ENCODE assay signal across 21 mouse cellular contexts in genomic region chr17:47757056-47757610, GRCm38 (mm10). TPM values are rescaled to one million over a fixed set of nuclear protein-coding genes. Genes with fewer than 3 reads are reported as not detected.
DNase-seq lines count a peak whose midpoint lies in the region; ATAC-seq and TF ChIP-seq lines count a peak whose summit lies in the region.
"Had no signal": no experiment of that assay in that cellular context is flagged by ENCODE, and none has a peak within 500 bp of the region (broad histone marks: within the 10 kb centered on the region; RNA-seq: fewer than 3 reads in every experiment).

No protein-coding gene starts in this region.

- no peak for ATAC-seq in heart, embryonic 11.5 days (replicated peaks; ENCODE audit: insufficient number of reproducible peaks, low FRiP score, low TSS enrichment)
- no peak for ATAC-seq in heart, postnatal 0 days (ENCODE audit: insufficient read depth, low read depth)
- no peak for ATAC-seq in frontal cortex, adult (ENCODE audit: low TSS enrichment)
- ATAC-seq: forebrain, embryonic 16.5 days had no signal

- no peak overlapping the region for H3K4me3 ChIP-seq in heart, embryonic 11.5 days (ENCODE audit: low read depth, low read length)
- no peak overlapping the region for H3K4me3 ChIP-seq in left cerebral cortex, adult 2 months
- no peak overlapping the region for H3K4me3 ChIP-seq in bone marrow, adult 2 months (replicated peaks; ENCODE audit: control insufficient read depth, low read depth, low read length)
- H3K4me3 ChIP-seq in heart, postnatal 0 days (ENCODE audit: low read depth, low read length): no peak overlapping the region
- H3K4me3 ChIP-seq: embryonic facial prominence, embryonic 12.5 days; hindbrain, embryonic 13.5 days; limb, embryonic 12.5 days; liver, embryonic 13.5 days; midbrain, embryonic 10.5 days; neural tube, embryonic 15.5 days had no signal

- no peak for TF ChIP-seq EP300 in heart, postnatal 0 days (IDR thresholded peaks at IDR 0.05; ENCODE audit: low read depth)

- no peak for TF ChIP-seq POLR2A in bone marrow, adult 2 months (IDR thresholded peaks at IDR 0.05; ENCODE audit: borderline replicate concordance, control insufficient read depth, low read depth, low read length)

- no peaks in the 10 kb centered on the region for H3K9me3 ChIP-seq in heart, embryonic 11.5 days (replicated peaks; ENCODE audit: control insufficient read depth, low read length)
- H3K9me3 ChIP-seq in heart, postnatal 0 days (replicated peaks; ENCODE audit: control insufficient read depth, low read length): no peaks in the 10 kb centered on the region
- H3K9me3 ChIP-seq: embryonic facial prominence, embryonic 12.5 days; hindbrain, embryonic 13.5 days; limb, embryonic 12.5 days; liver, embryonic 13.5 days; midbrain, embryonic 10.5 days; neural tube, embryonic 15.5 days had no signal

- H3K4me1 ChIP-seq in heart, embryonic 11.5 days (ENCODE audit: control insufficient read depth, insufficient read depth, low read length): peaks cover 47% of the 10 kb centered on the region
- H3K4me1 ChIP-seq in bone marrow, adult 2 months (ENCODE audit: control insufficient read depth, insufficient read depth, low read length): peaks cover 11% of the 10 kb centered on the region
- peaks cover 33% of the 10 kb centered on the region for H3K4me1 ChIP-seq in heart, postnatal 0 days (ENCODE audit: control insufficient read depth, insufficient read depth)
- H3K4me1 ChIP-seq: embryonic facial prominence, embryonic 12.5 days; limb, embryonic 12.5 days had no signal

- TF ChIP-seq CTCF in left cerebral cortex, adult 2 months (IDR thresholded peaks at IDR 0.05): no peak
- no peak for TF ChIP-seq CTCF in bone marrow, adult 2 months (IDR thresholded peaks at IDR 0.05; ENCODE audit: control insufficient read depth, insufficient read depth, low read length)
- no peak for TF ChIP-seq CTCF in heart, postnatal 0 days (IDR thresholded peaks at IDR 0.05; ENCODE audit: low read depth)

- H3K4me2 ChIP-seq in heart, embryonic 11.5 days: no peak overlapping the region
- no peak overlapping the region for H3K4me2 ChIP-seq in heart, postnatal 0 days (ENCODE audit: low read depth, low read length)
- H3K4me2 ChIP-seq: embryonic facial prominence, embryonic 12.5 days; hindbrain, embryonic 13.5 days; limb, embryonic 12.5 days; liver, embryonic 13.5 days; neural tube, embryonic 15.5 days had no signal

- intact Hi-C loops in left cerebral cortex, adult 2 months (cut with DNase I): no loop called here
- intact Hi-C loops in left cerebral cortex, postnatal 36 days (cut with DNase I): no loop called here

- no peak overlapping the region for H3K9ac ChIP-seq in heart, embryonic 11.5 days (ENCODE audit: low read depth, low read length)
- no peak overlapping the region for H3K9ac ChIP-seq in heart, postnatal 0 days (replicated peaks; ENCODE audit: low read depth, low read length)
- H3K9ac ChIP-seq: embryonic facial prominence, embryonic 12.5 days; hindbrain, embryonic 13.5 days; limb, embryonic 12.5 days; liver, embryonic 13.5 days; neural tube, embryonic 15.5 days had no signal

- no peaks in the 10 kb centered on the region for H3K36me3 ChIP-seq in heart, embryonic 11.5 days (ENCODE audit: control insufficient read depth, insufficient read depth, low read length)
- H3K36me3 ChIP-seq in heart, postnatal 0 days (replicated peaks; ENCODE audit: control insufficient read depth, insufficient read depth, low read length): 0 out of 2 replicates have a peak, but pooled peaks cover 1% of the 10 kb centered on the region
- H3K36me3 ChIP-seq: embryonic facial prominence, embryonic 12.5 days; hindbrain, embryonic 13.5 days; limb, embryonic 12.5 days; liver, embryonic 13.5 days; midbrain, embryonic 10.5 days; neural tube, embryonic 15.5 days had no signal

- DNase-seq in heart, adult 18-20 months: no peak
- no peak for DNase-seq in left cerebral cortex, adult 2 months (ENCODE audit: extremely low spot score in 1 of 2, low spot score in 2 of 2)
- no peak for DNase-seq in left cerebral cortex, postnatal 36 days (ENCODE audit: low spot score in 2 of 2)
- DNase-seq in heart, postnatal 0 days (ENCODE audit: low spot score): no peak
- DNase-seq in adrenal gland, postnatal 36 days: no peak
- DNase-seq: cerebellum, adult 11 months; gastrocnemius, postnatal 14 days; kidney, adult 9 months; liver, embryonic 13.5 days had no signal

- 65% methylated on average over 7 of the region's 7 CpGs for WGBS in heart, embryonic 11.5 days (ENCODE audit: insufficient replicate concordance)
- 48% methylated on average over 7 of the region's 7 CpGs for WGBS in bone marrow, adult 2 months
- 67% methylated on average over 7 of the region's 7 CpGs for WGBS in heart, postnatal 0 days

- peak overlapping the region; percentile 80 for H3K27ac ChIP-seq in heart, embryonic 11.5 days (ENCODE audit: low read depth, low read length)
- peak overlapping the region; percentile 19; the same call in 1 of the 2 replicates for H3K27ac ChIP-seq in left cerebral cortex, adult 2 months
- peak overlapping the region; percentile 57 for H3K27ac ChIP-seq in bone marrow, adult 2 months (ENCODE audit: control insufficient read depth, insufficient read depth, low read depth, low read length, poor library complexity)
- H3K27ac ChIP-seq in heart, postnatal 0 days (ENCODE audit: low read depth): peak overlapping the region; percentile 43
- H3K27ac ChIP-seq: embryonic facial prominence, embryonic 12.5 days; hindbrain, embryonic 13.5 days; limb, embryonic 12.5 days; liver, embryonic 13.5 days; midbrain, embryonic 10.5 days; neural tube, embryonic 15.5 days had no signal

- no peaks in the 10 kb centered on the region for H3K27me3 ChIP-seq in heart, embryonic 11.5 days (ENCODE audit: control insufficient read depth, insufficient read depth, low read length)
- H3K27me3 ChIP-seq in heart, postnatal 0 days (ENCODE audit: control insufficient read depth, insufficient read depth, low read length): no peaks in the 10 kb centered on the region
- H3K27me3 ChIP-seq: hindbrain, embryonic 13.5 days; limb, embryonic 12.5 days; liver, embryonic 13.5 days; neural tube, embryonic 15.5 days had no signal

RNA-seq across cellular contexts. Expression of gene Tfeb, which starts 20.3 kb away (rescaled TPM):
- 16.3 and 17.0 TPM in 2 replicates for polyA plus RNA-seq in heart, embryonic 11.5 days (2014; fragmentation: Nextera tagmentation; extraction: Ambion mirVana)
- total RNA-seq in heart, adult 18-20 months (2021): 10 to 100 TPM; 35.0 to 40.0 TPM
- 10 to 100 TPM; 10.0 to 10.6 TPM for total RNA-seq in left cerebral cortex, adult 2 months (2021)
- 10 to 100 TPM; 10.6 to 12.0 TPM for total RNA-seq in left cerebral cortex, postnatal 36 days (2021)
- polyA plus RNA-seq in bone marrow, adult 2 months (2011; ENCODE audit: insufficient read depth, insufficient read length, low replicate concordance, missing spikeins): 22.6 and 43.7 TPM in 2 replicates
- 42.4 and 57.5 TPM in 2 replicates for total RNA-seq in heart, postnatal 0 days (2014; rRNA removed; ENCODE audit: low replicate concordance)
- 26.9 and 27.9 TPM in 2 replicates for polyA plus RNA-seq in heart, postnatal 0 days (2015; fragmentation: Nextera tagmentation; extraction: Ambion mirVana)
- total RNA-seq in adrenal gland, postnatal 36 days (2021): 10 to 100 TPM; 18.6 to 18.9 TPM

RNA-seq across cellular contexts. Expression of gene Pgc, which starts 30.5 kb away (rescaled TPM):
- polyA plus RNA-seq in heart, embryonic 11.5 days (2014; fragmentation: Nextera tagmentation; extraction: Ambion mirVana): 0.15 TPM in 1 of 2 replicates, not detected in the other
- total RNA-seq in heart, adult 18-20 months (2021): not detected
- not detected for total RNA-seq in left cerebral cortex, adult 2 months (2021)
- total RNA-seq in left cerebral cortex, postnatal 36 days (2021): not detected
- 1.1 TPM in 1 of 2 replicates, not detected in the other for polyA plus RNA-seq in bone marrow, adult 2 months (2011; ENCODE audit: insufficient read depth, insufficient read length, low replicate concordance, missing spikeins)
- 0.35 TPM in 1 of 2 replicates, not detected in the other for total RNA-seq in heart, postnatal 0 days (2014; rRNA removed; ENCODE audit: low replicate concordance)
- polyA plus RNA-seq in heart, postnatal 0 days (2015; fragmentation: Nextera tagmentation; extraction: Ambion mirVana): not detected in 2 replicates
- total RNA-seq in adrenal gland, postnatal 36 days (2021): not detected
- total RNA-seq: common myeloid progenitor, adult 5-6 weeks; gastrocnemius, postnatal 14 days; left cerebral cortex, adult 8-10 months; MEL had no signal
- polyA plus RNA-seq: embryonic facial prominence, embryonic 12.5 days; forebrain, embryonic 16.5 days; hindbrain, embryonic 13.5 days; limb, embryonic 12.5 days; liver, embryonic 13.5 days; neural tube, embryonic 15.5 days had no signal

Comparison
In these comparisons a context has a peak if more than half of its experiments do, and no peak if none do; other contexts are left out.
1. H3K27ac ChIP-seq: peak in every context shown above with its lines; median percentile 80 in heart, embryonic 11.5 days; 57 in bone marrow, adult 2 months; 43 in heart, postnatal 0 days; 19 in left cerebral cortex, adult 2 months.